Mouse (Mus musculus) E14TG2a.4 (cell line): ENCODE data around the gene Srpk1.

ENCODE experiments used
- H3K27me3 ChIP-seq: 2 replicates; pipeline ENCODE4 v1.6.1; 2014; ENCODE audit warnings: low read length, control low read depth; ENCODE audit not compliant: insufficient read depth
- H3K36me3 ChIP-seq: 2 replicates; pipeline ENCODE4 v1.6.1; 2014; ENCODE audit warnings: low read length, control low read depth; ENCODE audit not compliant: insufficient read depth
- H3K4me1 ChIP-seq: replicated peaks from 2 replicates; pipeline ENCODE4 v1.6.1; 2014; ENCODE audit warnings: low read depth, low read length, control low read depth
- H3K4me3 ChIP-seq: replicated peaks from 2 replicates; pipeline ENCODE4 v1.5.1; 2014; ENCODE audit warnings: mild to moderate bottlenecking, low read length
- H3K9me3 ChIP-seq: 2 replicates; pipeline ENCODE4 v1.6.1; 2014; ENCODE audit warnings: low read length, control low read depth
- CTCF ChIP-seq: conservative IDR thresholded peaks from 2 replicates; pipeline ENCODE4 v1.5.1; 2014; ENCODE audit warnings: low read length
- NANOG ChIP-seq: IDR thresholded peaks from 2 replicates; pipeline ENCODE4 v1.6.1; 2014; ENCODE audit warnings: borderline replicate concordance, low read length, mixed read lengths
- POU5F1 ChIP-seq: IDR thresholded peaks from 2 replicates; pipeline ENCODE4 v1.6.1; 2014; ENCODE audit warnings: low read length, borderline replicate concordance

Srpk1 gene

GRCm38 (mm10) chr17:28640113-28640512 lies 17.6 kb upstream of the Srpk1 start:
- TF ChIP-seq CTCF: no peak
- TF ChIP-seq NANOG: no peak
- no peak for TF ChIP-seq POU5F1
- no peaks in the 10 kb centered on the region for H3K36me3 ChIP-seq
- H3K4me3 ChIP-seq: no peak overlapping the region
- no peaks in the 10 kb centered on the region for H3K27me3 ChIP-seq
- H3K4me1 ChIP-seq: peaks cover 26% of the 10 kb centered on the region
- H3K9me3 ChIP-seq: no peaks in the 10 kb centered on the region

DNA sequence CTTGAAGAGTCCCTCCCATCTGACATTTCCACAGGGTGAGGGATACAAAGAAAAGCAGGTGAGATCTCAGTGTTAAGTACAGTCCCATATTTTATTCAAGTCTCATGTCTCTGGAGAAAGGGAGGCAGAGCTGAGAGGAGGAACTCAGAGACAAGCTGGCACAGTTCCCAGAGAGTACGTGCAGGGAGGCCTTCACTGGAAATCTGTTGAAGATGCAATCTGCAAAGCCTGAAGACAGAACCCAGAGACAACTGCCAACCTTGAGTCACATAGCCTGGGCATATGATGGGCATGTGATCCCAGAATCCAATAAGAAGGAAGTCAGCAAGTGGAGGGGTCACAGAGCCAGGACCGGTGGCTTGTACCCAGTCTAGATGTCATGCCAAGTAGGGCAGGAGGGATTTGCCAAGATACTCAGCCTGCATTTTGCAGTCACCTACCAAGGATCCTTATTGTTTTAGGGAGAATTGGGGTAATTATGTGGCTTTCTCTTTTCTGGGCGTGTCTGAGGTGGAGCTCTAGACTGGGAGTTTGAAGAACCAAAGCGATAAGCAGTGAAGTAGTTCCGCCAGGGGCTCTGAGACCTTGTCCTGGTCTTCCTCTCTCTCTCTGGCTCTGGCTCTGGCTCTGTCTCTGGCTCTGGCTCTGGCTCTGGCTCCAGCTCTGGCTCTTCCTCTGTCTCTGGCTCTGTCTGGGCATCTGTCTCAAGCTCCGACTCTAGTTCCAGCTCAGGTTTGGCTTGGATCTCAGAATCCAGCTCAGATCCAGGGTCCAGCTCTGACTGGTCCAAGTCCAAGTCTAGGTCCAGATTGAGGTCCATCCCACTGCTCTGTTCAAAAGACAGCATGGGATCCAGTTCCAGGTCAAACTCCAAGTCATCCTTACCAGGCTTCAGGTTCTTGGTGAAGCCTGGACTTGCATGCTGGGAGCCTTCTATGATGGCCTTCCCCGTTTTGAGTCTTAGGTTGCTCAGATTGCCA lies 15.5 kb upstream of the Srpk1 start:
- H3K27me3 ChIP-seq: no peaks in the 10 kb centered on the region
- no peak for TF ChIP-seq POU5F1
- TF ChIP-seq NANOG: no peak
- TF ChIP-seq CTCF: no peak
- H3K4me3 ChIP-seq: no peak overlapping the region
- no peaks in the 10 kb centered on the region for H3K9me3 ChIP-seq
- H3K4me1 ChIP-seq: 0 out of 2 replicates have a peak, but pooled peaks cover 7% of the 10 kb centered on the region
- no peaks in the 10 kb centered on the region for H3K36me3 ChIP-seq

GRCm38 (mm10) chr17:28635842-28636241 lies 13.3 kb upstream of the Srpk1 start:
- no peak for TF ChIP-seq CTCF
- no peak for TF ChIP-seq POU5F1
- no peak for TF ChIP-seq NANOG
- H3K9me3 ChIP-seq: no peaks in the 10 kb centered on the region
- peaks cover 12% of the 10 kb centered on the region for H3K4me1 ChIP-seq
- no peaks in the 10 kb centered on the region for H3K36me3 ChIP-seq
- H3K4me3 ChIP-seq: no peak overlapping the region
- H3K27me3 ChIP-seq: no peaks in the 10 kb centered on the region

DNA sequence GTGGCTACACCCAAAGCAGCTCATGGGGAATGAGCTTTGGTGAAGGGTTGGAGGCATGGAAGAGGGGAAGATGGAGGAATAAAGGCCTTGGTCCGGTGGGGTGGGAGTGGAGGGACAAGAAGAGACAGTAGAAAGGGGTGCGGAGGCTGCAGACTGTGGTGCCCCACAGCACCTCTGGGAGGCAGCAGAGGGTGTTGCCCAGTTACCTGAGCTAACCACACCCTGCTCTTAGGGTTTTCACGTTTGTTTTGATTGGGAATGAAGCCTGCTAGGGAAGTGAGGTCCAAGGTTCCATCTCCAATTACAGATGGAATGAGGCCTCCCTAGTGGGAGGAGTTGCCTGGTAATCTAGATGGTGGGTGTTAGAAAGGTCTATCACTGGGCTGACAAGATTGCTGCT lies 6.6 kb upstream of the Srpk1 start:
- H3K9me3 ChIP-seq: no peaks in the 10 kb centered on the region
- TF ChIP-seq CTCF: peak; percentile 48
- no peak for TF ChIP-seq POU5F1
- no peaks in the 10 kb centered on the region for H3K27me3 ChIP-seq
- H3K4me3 ChIP-seq: peak overlapping the region; percentile 35; the same call in 1 of the 2 replicates
- peaks cover 69% of the 10 kb centered on the region for H3K4me1 ChIP-seq
- H3K36me3 ChIP-seq: no peaks in the 10 kb centered on the region

DNA sequence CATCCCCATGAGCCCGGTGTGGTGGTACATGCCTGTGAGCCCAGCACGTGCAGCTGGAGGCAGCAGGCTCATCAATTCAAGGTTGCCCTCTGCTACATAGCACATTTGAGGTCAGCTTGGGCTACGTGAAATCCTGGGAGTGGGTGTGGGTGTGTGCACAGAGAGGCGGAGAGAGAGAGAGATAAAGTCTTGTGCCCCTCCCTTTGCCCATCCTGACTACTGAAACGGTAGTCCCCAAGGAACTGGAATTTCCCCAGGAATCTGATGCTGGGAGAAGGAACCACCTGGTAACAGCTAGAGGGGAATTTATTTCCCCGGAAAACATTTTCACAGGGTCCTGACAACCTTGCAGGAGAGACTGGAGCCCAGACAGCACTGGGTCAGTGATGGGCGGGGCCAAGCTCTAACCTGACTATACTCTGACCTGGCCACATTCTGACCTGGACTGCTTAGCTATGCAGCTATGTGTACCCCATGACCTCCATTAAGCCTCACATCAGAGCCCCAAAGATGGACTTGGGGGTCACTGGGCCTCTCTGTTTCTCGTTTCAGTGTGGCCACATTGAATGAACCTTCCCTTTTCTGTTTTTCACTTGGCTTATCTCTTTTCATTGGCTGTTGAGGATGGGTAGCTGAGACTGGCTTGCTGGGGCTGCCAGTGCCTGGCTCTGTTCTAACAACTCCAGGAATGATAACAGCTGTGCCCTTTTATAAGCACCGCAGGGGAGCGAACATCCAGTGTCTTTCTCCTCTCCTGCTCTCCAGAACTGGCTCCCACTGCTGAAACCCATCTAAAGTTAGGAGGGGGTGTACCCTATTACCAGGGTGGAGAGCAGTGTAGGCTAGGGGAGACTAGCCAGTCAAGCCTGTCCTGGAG lies 6.0 kb upstream of the Srpk1 start:
- Histone ChIP-seq H3K27me3 (no peaks in the 10 kb centered on the region), H3K36me3 (no peaks in the 10 kb centered on the region), H3K4me3 (peak overlapping the region; percentile 35), H3K9me3 (no peaks in the 10 kb centered on the region), H3K4me1 (peaks cover 69% of the 10 kb centered on the region)
- no peak for TF ChIP-seq POU5F1
- no peak for TF ChIP-seq NANOG
- TF ChIP-seq CTCF: no peak

- no peaks in the 10 kb centered on the region for H3K9me3 ChIP-seq
- TF ChIP-seq CTCF (no peak), NANOG (no peak)
- H3K4me3 ChIP-seq: no peak overlapping the region
- H3K4me1 ChIP-seq: peaks cover 69% of the 10 kb centered on the region
- no peaks in the 10 kb centered on the region for H3K36me3 ChIP-seq
- no peaks in the 10 kb centered on the region for H3K27me3 ChIP-seq
Observed at GRCm38 (mm10) chr17:28626937-28627336, 4.4 kb upstream of the Srpk1 start.

DNA sequence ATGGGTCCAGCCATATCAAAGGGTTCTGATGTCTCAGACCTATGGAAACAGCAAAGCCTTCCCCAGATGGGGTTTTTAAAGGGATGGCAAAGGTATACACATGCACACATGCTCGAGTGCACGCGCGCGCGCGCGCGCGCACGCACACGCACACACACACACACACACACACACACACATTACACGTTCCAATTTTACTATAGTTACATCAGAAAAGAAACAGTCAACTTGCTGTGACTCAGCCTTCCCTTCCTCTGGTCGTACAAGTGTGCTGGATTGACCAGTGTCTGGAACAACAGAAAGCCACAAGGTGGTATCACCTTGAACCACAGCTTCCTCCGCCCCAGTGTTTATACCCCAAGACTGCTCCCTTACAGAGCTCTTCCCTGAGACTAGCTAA lies 2.8 kb upstream of the Srpk1 start:
- TF ChIP-seq POU5F1 (no peak), CTCF (no peak), NANOG (no peak)
- Histone ChIP-seq H3K27me3 (no peaks in the 10 kb centered on the region), H3K4me3 (no peak overlapping the region), H3K9me3 (no peaks in the 10 kb centered on the region), H3K36me3 (peaks cover 11% of the 10 kb centered on the region), H3K4me1 (peaks cover 70% of the 10 kb centered on the region)

DNA sequence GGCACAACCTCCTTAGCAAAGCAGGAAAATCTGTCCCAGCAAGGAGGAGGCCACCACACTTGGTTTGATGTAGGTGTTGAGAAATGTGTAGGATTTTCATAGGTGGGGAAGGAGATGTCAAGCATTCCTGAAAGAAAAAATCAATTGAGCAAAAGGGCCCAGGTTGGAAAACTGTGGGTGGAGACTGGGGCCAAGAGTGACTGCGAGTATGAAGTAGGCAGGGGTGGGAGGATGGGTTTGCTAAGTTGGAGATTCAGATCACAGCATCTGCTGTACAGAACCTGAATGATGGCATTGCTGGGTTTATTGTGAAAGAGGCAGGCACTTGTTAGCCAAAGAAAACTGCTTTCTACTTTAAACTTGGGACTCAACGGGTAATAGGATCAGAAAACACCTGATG lies 2.3 kb upstream of the Srpk1 start:
- no peaks in the 10 kb centered on the region for H3K27me3 ChIP-seq
- no peak overlapping the region for H3K4me3 ChIP-seq
- peaks cover 71% of the 10 kb centered on the region for H3K4me1 ChIP-seq
- no peak for TF ChIP-seq POU5F1
- no peak for TF ChIP-seq NANOG
- TF ChIP-seq CTCF: no peak
- no peaks in the 10 kb centered on the region for H3K9me3 ChIP-seq
- peaks cover 16% of the 10 kb centered on the region for H3K36me3 ChIP-seq
